Mouse (Mus musculus) liver, embryonic 14.5 days (tissue): ENCODE results near the gene Fyn. TPM values are rescaled to one million over a fixed set of nuclear protein-coding genes. Genes with fewer than 3 reads are reported as not detected.

Source experiments
- ATAC-seq: fragments of 200-750 bp; cut with Nextera tagmentation; 2 replicates; pipeline ENCODE4 v1.8.0; 2017; ENCODE audit warnings: moderate number of reproducible peaks, mild to moderate bottlenecking, moderate library complexity; ENCODE audit not compliant: insufficient read depth
- DNase-seq, 3 experiments: peaks; one replicate each; pipeline ENCODE4 v3.0.0-alpha.2; 2012 to 2013; ENCODE audit warnings: low read depth in 3 of 3, low spot score in 3 of 3
- H3K27ac ChIP-seq: fragments of 300-500 bp; sonication (generic); 2 replicates; pipeline ENCODE4 v1.5.1; 2014; ENCODE audit warnings: moderate library complexity, mild to moderate bottlenecking, control low read depth, inconsistent platforms
- H3K27me3 ChIP-seq: fragments of 300-500 bp; sonication (generic); 2 replicates; pipeline ENCODE4 v1.6.1; 2014; ENCODE audit warnings: mild to moderate bottlenecking, low read length, moderate library complexity; ENCODE audit not compliant: control insufficient read depth, insufficient read depth
- H3K36me3 ChIP-seq: fragments of 300-500 bp; sonication (generic); replicated peaks from 2 replicates; pipeline ENCODE4 v1.6.1; 2014; ENCODE audit warnings: low read depth; ENCODE audit not compliant: control insufficient read depth, insufficient read depth
- H3K4me1 ChIP-seq, 2 experiments: fragments of 200-500 bp in 1 of 2; fragments of 300-500 bp in 1 of 2; sonication (generic) in 1 of 2; replicated peaks; 2 replicates each; pipeline ENCODE4 v1.6.1; 2012 to 2014; ENCODE audit warnings: antibody characterized with exemption in 1 of 2, inconsistent platforms in 1 of 2, low read length in 1 of 2; ENCODE audit not compliant: control insufficient read depth in 2 of 2, insufficient read depth in 2 of 2
- H3K4me2 ChIP-seq: fragments of 300-500 bp; sonication (generic); 2 replicates; pipeline ENCODE4 v1.6.1; 2014; ENCODE audit warnings: low read depth, mild to moderate bottlenecking, control low read depth, moderate library complexity
- H3K4me3 ChIP-seq, 2 experiments: fragments of 200-500 bp in 1 of 2; fragments of 300-500 bp in 1 of 2; sonication (generic) in 1 of 2; 2 replicates each; pipeline ENCODE4 v1.5.1; 2012 to 2014; ENCODE audit warnings: low read depth in 2 of 2, low read length in 2 of 2, mild to moderate bottlenecking in 2 of 2, control low read depth in 1 of 2, inconsistent platforms in 1 of 2, moderate library complexity in 1 of 2; ENCODE audit not compliant: insufficient read depth in 1 of 2
- H3K9ac ChIP-seq: fragments of 300-500 bp; sonication (generic); replicated peaks from 2 replicates; pipeline ENCODE4 v1.6.1; 2014; ENCODE audit warnings: mild to moderate bottlenecking, control low read depth, moderate library complexity
- H3K9me3 ChIP-seq: fragments of 300-500 bp; sonication (generic); 2 replicates; pipeline ENCODE4 v1.6.1; 2016; ENCODE audit warnings: low read length, mixed read lengths; ENCODE audit not compliant: control insufficient read depth
- CTCF ChIP-seq: IDR thresholded peaks from 2 replicates; pipeline ENCODE4 v1.5.1; 2016; ENCODE audit warnings: antibody characterized with exemption, low read depth, control low read depth
- EP300 ChIP-seq: IDR thresholded peaks from 2 replicates; pipeline ENCODE4 v1.6.1; 2016; ENCODE audit warnings: antibody characterized with exemption, low read depth
- WGBS: fragments of 180-500 bp; shearing (Covaris S2); extraction: QIAGEN DNeasy Blood & Tissue Kit; methylation state at CpG from one replicate; pipeline ENCODE4 v1.1.7; 2014; ENCODE audit not compliant: insufficient replicate concordance; 5-methylcytosine and 5-hydroxymethylcytosine counted together
- polyA plus RNA-seq, 2 experiments: library from polyadenylated mRNA; depleted of rRNA in 1 of 2; stranded (reverse) in 1 of 2; unstranded in 1 of 2; fragments of >200 nt; fragmentation: Nextera tagmentation in 1 of 2; extraction: Ambion mirVana in 1 of 2; gene quantifications; 2 replicates each; pipeline versions ENCODE4 v1.2.1 to v1.2.3; 2012 to 2014

The Fyn gene
- polyA plus RNA-seq, 2 experiments = 8.2 to 9.8 TPM

DNA sequence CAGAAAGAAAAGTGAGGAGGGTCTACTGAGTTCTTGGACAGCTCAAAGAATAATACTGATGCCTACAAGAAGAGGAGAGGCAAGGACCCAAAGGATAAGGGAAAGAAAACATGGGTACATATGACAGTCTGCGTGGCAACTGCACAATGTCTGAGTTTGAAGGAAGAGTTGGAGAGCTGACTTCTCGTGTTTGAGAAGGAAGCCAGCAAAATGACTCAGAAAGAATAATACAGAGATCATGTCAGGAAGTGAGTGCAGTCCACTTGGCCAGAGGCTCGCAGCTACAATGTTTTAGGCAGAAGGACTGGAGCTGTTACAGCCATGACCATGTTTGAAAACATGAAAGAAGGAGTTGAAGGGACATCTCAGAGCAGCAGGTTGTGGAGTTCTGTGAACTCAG lies 190.7 kb downstream of the Fyn start:
- Histone ChIP-seq H3K9me3 (no peaks in the 10 kb centered on the region), H3K4me2 (no peak overlapping the region), H3K9ac (no peak overlapping the region), H3K36me3 (no peaks in the 10 kb centered on the region), H3K27me3 (no peaks in the 10 kb centered on the region), H3K4me1 (peaks cover 0 to 17% of the 10 kb centered on the region in 2 experiments; a peak in 2 of 4 replicates), H3K4me3 (no peak overlapping the region), H3K27ac (no peak overlapping the region)
- 65% methylated on average over 3 of the region's 3 CpGs for WGBS
- no peak for TF ChIP-seq CTCF
- TF ChIP-seq EP300 = no peak
- DNase-seq (no peak), ATAC-seq (no peak)

DNA sequence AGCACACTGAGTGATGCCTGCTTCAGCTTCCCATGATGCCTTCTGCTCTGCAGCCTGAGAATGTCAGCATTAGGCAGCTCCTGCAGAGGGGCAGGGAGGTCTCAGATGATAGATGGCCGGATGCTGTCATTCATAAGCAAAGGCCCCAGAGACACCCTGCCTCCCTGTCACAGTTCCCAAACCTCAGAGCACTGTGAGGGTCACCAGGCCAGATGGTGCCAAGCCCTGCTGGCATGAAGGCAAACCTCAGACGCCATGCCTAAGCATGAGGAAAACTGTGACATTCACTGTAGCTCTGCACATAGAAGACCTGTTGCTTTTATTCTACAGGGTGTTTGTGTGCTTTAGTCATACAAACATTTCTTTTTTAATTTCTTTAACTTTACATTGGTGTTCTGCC lies 193.7 kb downstream of the Fyn start:
- DNase-seq = no peak
- no peak for ATAC-seq
- no peak overlapping the region for H3K27ac ChIP-seq
- H3K4me2 ChIP-seq = no peak overlapping the region
- no peaks in the 10 kb centered on the region for H3K27me3 ChIP-seq
- H3K9me3 ChIP-seq = no peaks in the 10 kb centered on the region
- no peaks in the 10 kb centered on the region for H3K36me3 ChIP-seq
- H3K4me1 ChIP-seq = peaks cover 0 to 4% of the 10 kb centered on the region in 2 experiments; a peak in 1 of 4 replicates
- H3K9ac ChIP-seq = no peak overlapping the region
- no peak for TF ChIP-seq EP300
- no peak for TF ChIP-seq CTCF
- WGBS = 66% methylated on average over 2 of the region's 2 CpGs
- no peak overlapping the region for H3K4me3 ChIP-seq

DNA sequence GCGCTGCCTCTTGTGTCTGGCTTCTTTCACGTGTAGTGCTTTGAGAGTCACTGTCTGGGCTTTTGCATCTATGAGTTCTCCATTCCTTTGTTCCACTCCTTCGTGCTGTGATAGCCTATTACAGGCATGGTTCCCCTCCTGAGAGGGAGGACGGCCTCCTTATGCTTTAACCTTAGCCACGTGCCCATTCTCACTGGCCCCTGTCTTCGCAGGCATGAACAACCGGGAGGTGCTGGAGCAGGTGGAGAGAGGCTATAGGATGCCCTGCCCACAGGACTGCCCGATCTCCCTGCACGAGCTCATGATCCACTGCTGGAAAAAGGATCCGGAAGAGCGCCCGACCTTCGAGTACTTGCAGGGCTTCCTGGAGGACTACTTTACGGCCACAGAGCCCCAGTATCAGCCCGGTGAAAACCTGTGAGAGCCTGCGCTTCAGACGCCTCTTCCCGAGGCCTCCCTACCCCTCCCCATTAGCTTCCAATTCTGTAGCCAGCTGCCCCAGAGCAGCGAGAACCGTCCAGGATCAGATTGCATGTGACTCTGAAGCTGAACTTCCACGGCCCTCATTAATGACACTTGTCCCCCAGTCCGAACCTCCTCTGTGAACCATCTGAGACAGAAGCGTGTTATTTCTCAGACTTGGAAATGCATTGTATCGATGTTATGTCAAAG lies 195.0 kb downstream of the Fyn start:
- Histone ChIP-seq H3K9me3 (no peaks in the 10 kb centered on the region), H3K4me2 (no peak overlapping the region), H3K9ac (no peak overlapping the region), H3K4me1 (peaks cover 0 to 4% of the 10 kb centered on the region in 2 experiments; a peak in 1 of 4 replicates), H3K4me3 (no peak overlapping the region), H3K27me3 (no peaks in the 10 kb centered on the region), H3K36me3 (no peaks in the 10 kb centered on the region), H3K27ac (no peak overlapping the region)
- no peak for ATAC-seq
- DNase-seq = no peak
- no peak for TF ChIP-seq EP300
- TF ChIP-seq CTCF = no peak
- 75% methylated on average over 24 of the region's 24 CpGs for WGBS

- Histone ChIP-seq H3K9ac (no peak overlapping the region), H3K9me3 (no peaks in the 10 kb centered on the region), H3K4me2 (no peak overlapping the region), H3K4me1 (no peaks in the 10 kb centered on the region), H3K4me3 (no peak overlapping the region), H3K27me3 (no peaks in the 10 kb centered on the region), H3K36me3 (no peaks in the 10 kb centered on the region), H3K27ac (no peak overlapping the region)
- DNase-seq (no peak), ATAC-seq (no peak)
- 77% methylated on average over 12 of the region's 12 CpGs for WGBS
- TF ChIP-seq CTCF (no peak), EP300 (no peak)
Observed at GRCm38 (mm10) chr10:39566901-39567300, 198.2 kb downstream of the Fyn start.

DNA sequence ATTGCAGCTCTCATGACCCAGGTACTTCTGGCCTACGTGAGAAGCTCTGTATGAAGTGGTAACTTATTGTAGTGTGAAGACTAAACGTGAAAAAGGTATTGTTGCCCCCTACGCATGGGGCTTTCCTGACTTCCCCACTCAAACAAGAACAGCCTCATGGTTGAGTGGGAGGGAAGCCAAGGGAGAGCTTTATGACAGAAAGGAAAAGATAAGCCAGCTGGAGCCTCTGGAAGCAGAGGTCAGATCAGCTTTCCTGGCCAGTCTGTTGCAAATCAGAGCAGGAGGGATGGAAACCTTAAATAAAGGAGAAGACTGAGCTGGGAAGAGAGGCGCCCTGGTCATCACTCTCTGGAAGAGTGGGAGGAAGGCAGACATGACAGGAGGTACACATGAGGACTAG lies 200.3 kb downstream of the Fyn start:
- ATAC-seq = no peak
- WGBS = 57% methylated on average over 4 of the region's 4 CpGs
- TF ChIP-seq EP300 (no peak), CTCF (no peak)
- Histone ChIP-seq H3K4me1 (no peaks in the 10 kb centered on the region), H3K27me3 (no peaks in the 10 kb centered on the region), H3K9ac (no peak overlapping the region), H3K9me3 (no peaks in the 10 kb centered on the region), H3K36me3 (no peaks in the 10 kb centered on the region), H3K4me3 (no peak overlapping the region), H3K4me2 (no peak overlapping the region), H3K27ac (no peak overlapping the region)
- DNase-seq = no peak
